Mouse (Mus musculus) olfactory bulb, adult 2 months (tissue): ENCODE results near the gene Man1a. TPM values are rescaled to one million over a fixed set of nuclear protein-coding genes. Genes with fewer than 3 reads are reported as not detected.

ENCODE experiments used
- H3K27ac ChIP-seq: fragments of 200-500 bp; 2 replicates; pipeline ENCODE4 v1.5.1; 2012; ENCODE audit warnings: low read depth, low read length; ENCODE audit not compliant: insufficient read depth
- H3K4me1 ChIP-seq: fragments of 200-500 bp; 2 replicates; pipeline ENCODE4 v1.6.1; 2012; ENCODE audit warnings: low read length; ENCODE audit not compliant: control insufficient read depth, insufficient read depth
- H3K4me3 ChIP-seq: fragments of 200-500 bp; 2 replicates; pipeline ENCODE4 v1.5.1; 2012; ENCODE audit warnings: mild to moderate bottlenecking, low read depth, low read length, moderate library complexity; ENCODE audit not compliant: insufficient read depth
- CTCF ChIP-seq: fragments of 200-500 bp; IDR thresholded peaks from 2 replicates; pipeline ENCODE4 v1.5.1; 2012; ENCODE audit warnings: low read depth, mild to moderate bottlenecking, low read length, moderate library complexity; ENCODE audit not compliant: insufficient read depth
- POLR2A ChIP-seq: fragments of 200-500 bp; IDR thresholded peaks from 2 replicates; pipeline ENCODE4 v1.6.1; 2012; ENCODE audit warnings: mild to moderate bottlenecking, low read depth, low read length, moderate library complexity; ENCODE audit not compliant: insufficient read depth
- WGBS: fragments of 180-500 bp; shearing (Covaris S2); methylation state at CpG from one replicate; pipeline ENCODE4 v1.1.7; 2018; 5-methylcytosine and 5-hydroxymethylcytosine counted together
- polyA plus RNA-seq: library from polyadenylated mRNA; stranded (reverse); fragments of >200 nt; gene quantifications from 2 replicates; pipeline ENCODE4 v1.2.4, GENCODE M21; 2012; ENCODE audit warnings: low replicate concordance; ENCODE audit not compliant: missing spikeins, insufficient read depth, insufficient read length

Man1a gene
- polyA plus RNA-seq, 1 experiment, result 100 TPM

- no peak overlapping the region for H3K4me3 ChIP-seq
- no peaks in the 10 kb centered on the region for H3K4me1 ChIP-seq
- 81% methylated on average over 4 of the region's 4 CpGs for WGBS
- no peak for TF ChIP-seq POLR2A
- no peak for TF ChIP-seq CTCF
- H3K27ac ChIP-seq, result no peak overlapping the region
Observed at GRCm38 (mm10) chr10:53875896-53876295, 200.5 kb downstream of the Man1a start.

DNA sequence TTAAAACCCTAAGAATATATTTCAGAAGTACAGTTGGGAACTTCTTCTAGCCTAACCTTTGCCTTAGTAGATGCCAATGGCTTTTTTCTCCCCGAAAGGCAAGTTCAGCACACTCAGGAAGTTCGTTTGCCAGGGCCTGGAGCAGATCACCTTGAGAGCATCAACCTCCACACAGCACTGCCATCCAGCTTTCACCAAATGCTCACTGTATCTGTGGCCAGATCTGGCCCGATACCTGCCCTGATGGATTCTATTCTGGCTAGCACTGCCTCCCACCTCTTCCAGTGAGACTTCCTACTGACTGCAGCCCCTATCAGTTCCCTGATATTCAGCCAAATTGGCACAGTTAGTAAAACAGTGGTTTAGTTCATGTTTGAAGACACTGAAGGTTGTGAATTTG lies 202.2 kb downstream of the Man1a start:
- Histone ChIP-seq H3K4me3 (no peak overlapping the region), H3K4me1 (no peaks in the 10 kb centered on the region), H3K27ac (no peak overlapping the region)
- TF ChIP-seq POLR2A (no peak), CTCF (no peak)
- 81% methylated on average over 3 of the region's 3 CpGs for WGBS

GRCm38 (mm10) chr10:53863486-53864357 lies 212.7 kb downstream of the Man1a start:
- no peak for TF ChIP-seq CTCF
- no peak for TF ChIP-seq POLR2A
- 52% methylated on average over 7 of the region's 7 CpGs for WGBS
- H3K4me3 ChIP-seq, result no peak overlapping the region

GRCm38 (mm10) chr10:53859879-53860278 lies 216.5 kb downstream of the Man1a start:
- Histone ChIP-seq H3K27ac (no peak overlapping the region), H3K4me3 (no peak overlapping the region), H3K4me1 (no peaks in the 10 kb centered on the region)
- 90% methylated on average over 1 of the region's 1 CpGs for WGBS
- no peak for TF ChIP-seq CTCF
- no peak for TF ChIP-seq POLR2A

More at GRCm38 (mm10) chr10:53863486-53864357, 212.7 kb downstream of the Man1a start:
- no peak overlapping the region for H3K27ac ChIP-seq
- no peaks in the 10 kb centered on the region for H3K4me1 ChIP-seq

DNA sequence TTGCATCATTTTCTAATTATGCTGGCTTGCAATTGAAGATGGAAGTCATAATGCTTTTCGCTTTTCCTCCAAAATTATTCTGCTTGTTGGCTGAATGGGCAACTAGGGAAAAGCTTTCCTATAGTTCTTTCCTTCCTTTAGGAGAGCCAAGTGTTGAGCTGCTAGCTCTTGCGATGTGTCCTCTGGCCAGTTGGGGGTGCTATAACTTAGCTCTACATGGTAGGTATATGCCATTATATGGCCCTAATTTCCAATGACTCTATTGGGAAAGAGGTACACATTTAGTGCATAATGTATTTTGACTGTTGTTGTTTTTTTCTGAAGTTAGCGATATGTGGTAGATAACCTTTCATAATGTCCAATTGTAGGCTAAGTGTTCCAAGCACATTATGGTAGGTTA lies 217.2 kb downstream of the Man1a start:
- TF ChIP-seq POLR2A (no peak), CTCF (no peak)
- H3K27ac ChIP-seq, result no peak overlapping the region
- 92% methylated on average over 3 of the region's 3 CpGs for WGBS
- no peaks in the 10 kb centered on the region for H3K4me1 ChIP-seq
- no peak overlapping the region for H3K4me3 ChIP-seq
